Mouse (Mus musculus): ENCODE data around the gene Arhgef11. TPM values are rescaled to one million over a fixed set of nuclear protein-coding genes. Genes with fewer than 3 reads are reported as not detected.

Gene Arhgef11
- polyA plus RNA-seq, 1 experiment: 6.1 TPM

DNA sequence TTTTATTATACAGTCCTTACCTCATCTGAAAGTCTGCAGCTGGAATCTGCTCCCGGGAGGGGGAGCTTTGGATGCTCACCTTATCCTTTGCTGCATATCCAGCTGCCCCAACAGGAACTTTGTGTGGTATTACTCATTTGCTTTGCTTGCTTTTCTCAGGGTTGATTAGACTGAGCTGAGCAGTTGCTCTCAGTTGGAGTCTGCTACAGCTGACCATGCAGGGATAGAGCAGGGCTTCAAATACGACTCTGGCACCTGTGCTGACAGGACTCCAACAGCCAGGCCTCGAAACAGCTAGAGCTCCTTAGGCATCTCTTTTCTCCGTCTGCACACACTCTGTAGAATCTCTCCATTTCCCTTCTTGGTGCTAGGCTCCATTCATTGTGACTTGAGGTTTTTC, 18.2 kb downstream of the Arhgef11 start:
- H3K36me3 ChIP-seq (ENCODE audit: control insufficient read depth, insufficient read depth): no peaks in the 10 kb centered on the region
- H3K79me2 ChIP-seq (ENCODE audit: control insufficient read depth, insufficient read depth): peaks cover 14% of the 10 kb centered on the region
- H3K4me2 ChIP-seq (ENCODE audit: low read depth): no peak overlapping the region
- no peak overlapping the region for H3ac ChIP-seq (ENCODE audit: control insufficient read depth, insufficient read length)
- no peak overlapping the region for H3K4me3 ChIP-seq
- no peaks in the 10 kb centered on the region for H3K27me3 ChIP-seq (ENCODE audit: control insufficient read depth, insufficient read depth, insufficient read length)
- TF ChIP-seq POLR2AphosphoS2 (IDR thresholded peaks at IDR 0.05; ENCODE audit: insufficient read length, low read depth) (no peak), SRF (IDR thresholded peaks at IDR 0.05; ENCODE audit: control insufficient read depth, insufficient read length, low read depth) (no peak), REST (IDR thresholded peaks at IDR 0.05; ENCODE audit: insufficient read depth, insufficient read length) (no peak), E2F4 (IDR thresholded peaks at IDR 0.05; ENCODE audit: insufficient read depth) (no peak), USF1 (IDR thresholded peaks at IDR 0.05; ENCODE audit: low read depth) (no peak), MYOG (IDR thresholded peaks at IDR 0.05; ENCODE audit: control insufficient read depth in 1 of 3, insufficient read depth in 1 of 3, insufficient read length in 2 of 3, low read depth in 2 of 3) (no peak), TCF3 (IDR thresholded peaks at IDR 0.05; ENCODE audit: insufficient read length, low read depth) (no peak), MAX (IDR thresholded peaks at IDR 0.05; ENCODE audit: low read depth) (no peak), POLR2A (IDR thresholded peaks at IDR 0.05; ENCODE audit: insufficient read length, low read depth) (no peak), CEBPB (IDR thresholded peaks at IDR 0.05; ENCODE audit: insufficient read depth, poor library complexity, severe bottlenecking) (no peak), MYOD1 (IDR thresholded peaks at IDR 0.05; ENCODE audit: control insufficient read depth in 1 of 3, insufficient read length in 2 of 3, low read depth in 2 of 3) (no peak), TCF12 (IDR thresholded peaks at IDR 0.05; ENCODE audit: insufficient read depth, poor library complexity, severe bottlenecking) (no peak)

DNA sequence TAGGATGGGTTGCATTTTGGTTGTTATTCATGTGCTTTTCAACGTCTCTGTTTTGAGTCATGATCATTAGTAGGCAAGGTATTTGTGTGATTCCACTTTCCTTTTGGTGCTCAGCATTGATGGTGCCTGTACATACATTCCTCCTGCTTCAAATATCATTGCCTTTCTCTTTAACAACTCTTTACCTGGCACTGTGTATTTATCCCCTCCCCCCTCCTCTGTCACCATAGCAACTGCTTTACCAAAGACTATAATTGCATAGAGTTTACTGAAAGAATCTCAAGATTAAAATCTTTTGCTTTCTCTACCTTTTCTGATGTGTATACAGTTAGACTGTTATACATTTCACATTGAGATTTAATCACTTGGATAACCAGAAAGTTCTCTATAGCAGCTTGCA, 26.1 kb downstream of the Arhgef11 start:
- Histone ChIP-seq H3K4me3 (no peak overlapping the region), H3K4me2 (ENCODE audit: low read depth) (no peak overlapping the region), H3K27me3 (ENCODE audit: control insufficient read depth, insufficient read depth, insufficient read length) (no peaks in the 10 kb centered on the region), H3K79me2 (ENCODE audit: control insufficient read depth, insufficient read depth) (peaks cover 5% of the 10 kb centered on the region), H3K36me3 (ENCODE audit: control insufficient read depth, insufficient read depth) (no peaks in the 10 kb centered on the region), H3ac (ENCODE audit: control insufficient read depth, insufficient read length) (no peak overlapping the region)
- no peak for TF ChIP-seq MYOD1 (IDR thresholded peaks at IDR 0.05; ENCODE audit: control insufficient read depth in 1 of 3, insufficient read length in 2 of 3, low read depth in 2 of 3)
- no peak for TF ChIP-seq E2F4 (IDR thresholded peaks at IDR 0.05; ENCODE audit: insufficient read depth)
- no peak for TF ChIP-seq SRF (IDR thresholded peaks at IDR 0.05; ENCODE audit: control insufficient read depth, insufficient read length, low read depth)
- no peak for TF ChIP-seq TCF3 (IDR thresholded peaks at IDR 0.05; ENCODE audit: insufficient read length, low read depth)
- TF ChIP-seq MAX (IDR thresholded peaks at IDR 0.05; ENCODE audit: low read depth): no peak
- no peak for TF ChIP-seq MYOG (IDR thresholded peaks at IDR 0.05; ENCODE audit: control insufficient read depth in 1 of 3, insufficient read depth in 1 of 3, insufficient read length in 2 of 3, low read depth in 2 of 3)
- TF ChIP-seq POLR2A (IDR thresholded peaks at IDR 0.05; ENCODE audit: insufficient read length, low read depth): no peak
- TF ChIP-seq POLR2AphosphoS2 (IDR thresholded peaks at IDR 0.05; ENCODE audit: insufficient read length, low read depth): no peak

DNA sequence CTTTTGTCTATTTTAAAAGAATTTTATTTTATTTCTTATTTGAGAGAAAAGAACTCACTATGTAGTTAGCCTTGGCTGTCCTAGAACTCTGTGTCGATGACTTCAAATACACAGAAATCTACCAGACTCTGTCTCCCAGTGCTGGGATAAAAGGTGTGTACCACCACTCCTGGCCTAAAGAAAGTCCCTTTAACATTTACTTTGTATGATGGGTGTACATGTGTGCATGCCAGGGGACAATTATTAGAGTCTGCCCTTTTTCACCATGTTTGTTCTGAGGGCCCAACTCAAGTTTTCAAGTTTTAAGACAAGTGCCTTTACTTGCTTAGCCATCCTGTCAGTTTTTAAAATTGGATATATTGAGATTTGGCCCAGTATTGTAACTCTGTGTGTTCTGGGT, 28.8 kb downstream of the Arhgef11 start:
- Histone ChIP-seq H3K79me2 (ENCODE audit: control insufficient read depth, insufficient read depth) (no peaks in the 10 kb centered on the region), H3K36me3 (ENCODE audit: control insufficient read depth, insufficient read depth) (no peaks in the 10 kb centered on the region), H3K4me3 (no peak overlapping the region), H3ac (ENCODE audit: control insufficient read depth, insufficient read length) (no peak overlapping the region), H3K27me3 (ENCODE audit: control insufficient read depth, insufficient read depth, insufficient read length) (no peaks in the 10 kb centered on the region), H3K4me2 (ENCODE audit: low read depth) (no peak overlapping the region)
- no peak for TF ChIP-seq MYOD1 (IDR thresholded peaks at IDR 0.05; ENCODE audit: control insufficient read depth in 1 of 3, insufficient read length in 2 of 3, low read depth in 2 of 3)
- TF ChIP-seq SRF (IDR thresholded peaks at IDR 0.05; ENCODE audit: control insufficient read depth, insufficient read length, low read depth): no peak
- no peak for TF ChIP-seq E2F4 (IDR thresholded peaks at IDR 0.05; ENCODE audit: insufficient read depth)
- no peak for TF ChIP-seq MAX (IDR thresholded peaks at IDR 0.05; ENCODE audit: low read depth)
- no peak for TF ChIP-seq POLR2AphosphoS2 (IDR thresholded peaks at IDR 0.05; ENCODE audit: insufficient read length, low read depth)
- TF ChIP-seq POLR2A (IDR thresholded peaks at IDR 0.05; ENCODE audit: insufficient read length, low read depth): no peak
- no peak for TF ChIP-seq USF1 (IDR thresholded peaks at IDR 0.05; ENCODE audit: low read depth)
- no peak for TF ChIP-seq TCF12 (IDR thresholded peaks at IDR 0.05; ENCODE audit: insufficient read depth, poor library complexity, severe bottlenecking)
- TF ChIP-seq CEBPB (IDR thresholded peaks at IDR 0.05; ENCODE audit: insufficient read depth, poor library complexity, severe bottlenecking): no peak
- no peak for TF ChIP-seq TCF3 (IDR thresholded peaks at IDR 0.05; ENCODE audit: insufficient read length, low read depth)
- no peak for TF ChIP-seq MYOG (IDR thresholded peaks at IDR 0.05; ENCODE audit: control insufficient read depth in 1 of 3, insufficient read depth in 1 of 3, insufficient read length in 2 of 3, low read depth in 2 of 3)
- no peak for TF ChIP-seq REST (IDR thresholded peaks at IDR 0.05; ENCODE audit: insufficient read depth, insufficient read length)

DNA sequence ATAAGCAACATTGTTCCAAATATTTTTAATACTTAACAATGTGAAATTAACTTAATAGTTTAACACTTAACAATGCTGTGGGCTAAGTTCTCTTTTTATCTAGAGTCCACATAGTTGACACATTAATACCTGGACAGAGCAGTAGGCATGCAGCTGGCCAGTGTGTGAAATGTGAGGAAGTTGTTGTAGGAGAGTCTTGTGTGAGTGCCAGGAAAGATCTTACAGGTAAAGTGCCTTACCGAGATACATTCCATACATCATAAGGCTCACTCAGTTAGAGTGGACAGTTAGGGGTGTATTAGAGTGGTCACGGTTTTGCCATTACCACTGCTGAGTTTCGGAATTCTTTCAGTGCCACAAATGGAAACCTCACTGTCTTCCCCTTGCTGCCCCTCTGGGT, 31.7 kb downstream of the Arhgef11 start:
- H3ac ChIP-seq (ENCODE audit: control insufficient read depth, insufficient read length): no peak overlapping the region
- no peak overlapping the region for H3K4me3 ChIP-seq
- TF ChIP-seq TCF12 (IDR thresholded peaks at IDR 0.05; ENCODE audit: insufficient read depth, poor library complexity, severe bottlenecking): no peak
- no peak for TF ChIP-seq MYOG (IDR thresholded peaks at IDR 0.05; ENCODE audit: control insufficient read depth in 1 of 3, insufficient read depth in 1 of 3, insufficient read length in 2 of 3, low read depth in 2 of 3)
- no peak for TF ChIP-seq TCF3 (IDR thresholded peaks at IDR 0.05; ENCODE audit: insufficient read length, low read depth)
- no peak for TF ChIP-seq USF1 (IDR thresholded peaks at IDR 0.05; ENCODE audit: low read depth)
- TF ChIP-seq MYOD1 (IDR thresholded peaks at IDR 0.05; ENCODE audit: control insufficient read depth in 1 of 3, insufficient read length in 2 of 3, low read depth in 2 of 3): no peak
- no peak for TF ChIP-seq POLR2AphosphoS2 (IDR thresholded peaks at IDR 0.05; ENCODE audit: insufficient read length, low read depth)
- TF ChIP-seq E2F4 (IDR thresholded peaks at IDR 0.05; ENCODE audit: insufficient read depth): no peak
- TF ChIP-seq CEBPB (IDR thresholded peaks at IDR 0.05; ENCODE audit: insufficient read depth, poor library complexity, severe bottlenecking): no peak
- TF ChIP-seq MAX (IDR thresholded peaks at IDR 0.05; ENCODE audit: low read depth): no peak
- no peak for TF ChIP-seq REST (IDR thresholded peaks at IDR 0.05; ENCODE audit: insufficient read depth, insufficient read length)
- TF ChIP-seq SRF (IDR thresholded peaks at IDR 0.05; ENCODE audit: control insufficient read depth, insufficient read length, low read depth): no peak
- no peak for TF ChIP-seq POLR2A (IDR thresholded peaks at IDR 0.05; ENCODE audit: insufficient read length, low read depth)
- no peak overlapping the region for H3K4me2 ChIP-seq (ENCODE audit: low read depth)
- H3K79me2 ChIP-seq (ENCODE audit: control insufficient read depth, insufficient read depth): no peaks in the 10 kb centered on the region
- H3K36me3 ChIP-seq (ENCODE audit: control insufficient read depth, insufficient read depth): no peaks in the 10 kb centered on the region
- no peaks in the 10 kb centered on the region for H3K27me3 ChIP-seq (ENCODE audit: control insufficient read depth, insufficient read depth, insufficient read length)
